Mouse (Mus musculus): Measurements from ENCODE around the gene Slc37a4.
"Not testable (repeated sequence)": the region's sequence is repeated elsewhere in the genome, so short reads cannot be mapped to it uniquely, and the experiment has no call there.

Slc37a4 gene

DNA sequence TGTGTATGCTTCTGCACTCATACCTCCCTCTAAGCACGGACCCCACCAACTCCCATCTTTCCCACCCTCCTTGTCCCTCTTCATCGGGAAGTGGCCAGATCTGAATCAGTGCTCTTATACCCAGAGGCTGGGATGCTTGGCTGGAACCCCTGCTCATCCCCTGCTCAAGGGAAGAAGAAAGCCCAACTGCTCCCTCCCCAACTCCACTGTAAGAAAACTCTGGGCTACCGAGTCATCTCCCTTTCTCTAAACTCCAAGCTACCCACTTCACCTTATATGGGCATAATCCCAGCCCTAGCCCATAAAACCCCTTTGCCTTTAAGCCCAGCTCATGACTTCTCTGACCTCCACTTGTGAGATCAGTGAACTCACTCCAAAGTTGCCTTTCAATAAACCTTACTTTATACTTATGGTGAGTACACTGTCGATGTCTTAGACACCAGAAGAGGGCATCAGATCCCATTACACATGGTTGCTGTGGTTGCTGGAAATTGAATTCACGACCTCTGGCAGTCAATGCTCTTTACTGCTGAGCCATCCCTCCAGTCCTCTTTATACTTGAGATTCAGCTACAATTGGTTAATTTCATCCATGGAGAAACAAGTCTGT is 36.0 kb downstream of the Slc37a4 start:
- no peak for DNase-seq (ENCODE audit: extremely low spot score, low read depth, low spot score)

DNA sequence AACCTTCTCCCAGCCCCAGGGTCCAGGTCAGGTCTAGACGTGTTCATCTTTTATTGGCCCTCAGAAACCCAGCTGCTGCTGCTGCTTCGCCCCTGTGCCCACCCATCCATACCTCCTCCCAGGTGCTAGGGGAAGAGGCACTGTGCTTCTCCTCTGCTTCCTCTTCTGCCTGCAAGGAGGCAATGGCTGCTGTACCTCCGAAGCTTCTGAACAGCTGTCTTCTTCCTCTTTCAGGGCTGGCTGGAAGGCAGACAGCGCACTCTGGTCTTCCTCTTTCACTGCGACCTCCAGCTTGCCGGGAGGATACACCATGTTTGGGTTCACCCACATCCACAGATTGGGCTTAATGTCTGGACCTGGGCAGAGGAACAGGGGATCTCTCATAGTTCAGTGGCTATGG is 39.1 kb downstream of the Slc37a4 start:
- no peak for DNase-seq (ENCODE audit: extremely low spot score, low read depth, low spot score)

DNA sequence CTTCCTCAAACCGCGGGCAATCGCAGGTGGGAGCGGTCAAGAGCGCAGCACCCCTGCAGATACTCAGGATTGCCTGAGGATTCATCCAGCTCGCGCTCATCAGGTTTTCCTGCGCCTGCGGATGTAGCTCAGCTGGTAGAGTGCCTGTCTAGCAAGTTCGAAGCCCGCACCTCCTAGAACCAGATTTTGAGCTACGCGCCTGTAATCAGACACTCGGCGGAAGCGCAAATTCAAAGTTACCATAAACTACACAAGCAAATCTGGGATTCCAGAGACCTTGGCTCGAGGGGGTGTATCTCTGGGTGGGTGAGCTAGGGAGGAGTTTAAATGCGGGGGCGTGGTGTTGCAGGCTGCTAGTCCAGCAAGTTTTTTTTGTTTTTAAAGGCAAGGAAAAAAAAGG is 44.3 kb downstream of the Slc37a4 start, which contains the start of gene Foxr1:
Gene Foxr1, minus strand, starts transcription at position 176 of the 400 bp plus-strand sequence.
- no peak for DNase-seq (ENCODE audit: extremely low spot score, low read depth, low spot score)

DNA sequence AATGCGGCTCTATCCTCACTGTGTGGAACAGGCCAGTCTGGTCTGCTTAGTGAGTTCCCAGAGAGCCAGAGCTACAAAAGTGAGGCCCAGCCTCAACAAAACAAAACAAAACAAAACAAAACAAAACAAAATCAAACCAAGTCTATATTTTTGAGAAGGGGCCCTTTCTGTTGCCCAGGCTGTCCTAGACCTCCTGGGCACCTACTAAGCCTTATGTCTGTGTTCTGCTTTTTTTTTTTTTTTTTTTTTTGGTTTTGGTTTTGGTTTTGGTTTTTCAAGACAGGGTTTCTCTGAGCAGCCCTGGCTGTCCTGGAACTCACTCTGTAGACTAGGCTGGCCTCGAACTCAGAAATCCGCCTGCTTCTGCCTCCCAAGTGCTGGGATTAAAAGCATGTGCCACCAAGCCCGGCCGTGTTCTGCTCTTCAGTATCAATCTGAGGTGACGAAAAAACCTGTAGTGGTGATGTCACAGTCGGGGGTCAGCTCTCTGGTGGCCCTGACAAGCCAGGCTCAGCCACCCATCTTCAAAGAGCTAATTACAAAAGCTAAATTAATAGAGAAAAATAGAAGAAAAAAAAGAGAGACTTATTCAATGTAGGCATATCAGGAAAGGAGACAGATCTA is 47.9 kb downstream of the Slc37a4 start:
- DNase-seq (ENCODE audit: extremely low spot score, low read depth, low spot score), result not testable (repeated sequence)

DNA sequence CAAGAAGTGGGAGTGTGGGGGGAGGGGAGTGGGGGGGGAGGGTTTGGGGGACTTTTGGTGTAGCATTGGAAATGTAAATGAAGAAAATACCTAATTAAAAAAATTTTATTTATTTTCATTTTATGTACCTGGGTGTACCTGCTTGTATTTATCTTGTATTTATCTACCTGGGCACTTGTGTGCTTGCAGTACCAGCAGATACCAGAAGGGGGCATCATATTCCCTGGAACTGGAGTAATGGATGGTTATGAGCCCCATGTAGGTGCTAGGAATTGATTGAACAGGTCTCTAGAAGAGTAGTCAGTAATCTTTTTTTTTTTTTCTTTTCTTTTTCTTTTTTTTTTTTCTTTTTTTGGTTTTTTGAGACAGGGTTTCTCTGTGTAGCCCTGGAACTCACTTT is 53.7 kb downstream of the Slc37a4 start:
- DNase-seq (ENCODE audit: extremely low spot score, low read depth, low spot score), result no peak
